In genomic region chr2:122737894-122738830, GRCm38 (mm10) we compare ENCODE assay signal across 8 mouse cellular contexts. TPM values are rescaled to one million over a fixed set of nuclear protein-coding genes. Genes with fewer than 3 reads are reported as not detected.
DNase-seq lines count a peak whose midpoint lies in the region; ATAC-seq and TF ChIP-seq lines count a peak whose summit lies in the region.

TSS of gene Bloc1s6 (plus strand) at chr2:122738503.

- WGBS in heart, embryonic 12.5 days = under 1% methylated on average over 54 of the region's 59 CpGs
- 1% methylated on average over 52 of the region's 59 CpGs for WGBS in kidney, postnatal 0 days
- WGBS in liver, embryonic 11.5 days = under 1% methylated on average over 52 of the region's 59 CpGs
- WGBS in stomach, embryonic 14.5 days = under 1% methylated on average over 52 of the region's 59 CpGs

- no peaks in the 10 kb centered on the region for H3K9me3 ChIP-seq in heart, embryonic 12.5 days (replicated peaks)
- no peaks in the 10 kb centered on the region for H3K9me3 ChIP-seq in kidney, postnatal 0 days (replicated peaks; ENCODE audit: low read length)
- H3K9me3 ChIP-seq in liver, embryonic 11.5 days (ENCODE audit: control insufficient read depth, low read length) = no peaks in the 10 kb centered on the region
- no peaks in the 10 kb centered on the region for H3K9me3 ChIP-seq in stomach, embryonic 14.5 days (ENCODE audit: control insufficient read depth, low read depth, low read length)

- H3K36me3 ChIP-seq in heart, embryonic 12.5 days = peaks cover 9% of the 10 kb centered on the region
- H3K36me3 ChIP-seq in kidney, postnatal 0 days (ENCODE audit: insufficient read depth, low read length) = 0 out of 2 replicates have a peak, but pooled peaks cover 2% of the 10 kb centered on the region
- no peaks in the 10 kb centered on the region for H3K36me3 ChIP-seq in liver, embryonic 11.5 days (ENCODE audit: control insufficient read depth, insufficient read depth, low read length)
- no peaks in the 10 kb centered on the region; the same call in 1 of the 2 replicates for H3K36me3 ChIP-seq in stomach, embryonic 14.5 days (ENCODE audit: control insufficient read depth, insufficient read depth, low read length)

- peaks cover 9% of the 10 kb centered on the region for H3K4me1 ChIP-seq in heart, embryonic 12.5 days (replicated peaks)
- H3K4me1 ChIP-seq in kidney, postnatal 0 days (replicated peaks; ENCODE audit: insufficient read depth, low read length) = no peaks in the 10 kb centered on the region
- peaks cover 5% of the 10 kb centered on the region; the same call in 1 of the 2 replicates for H3K4me1 ChIP-seq in liver, embryonic 11.5 days (replicated peaks; ENCODE audit: control insufficient read depth, insufficient read depth, low read length)
- peaks cover 5% of the 10 kb centered on the region; the same call in 1 of the 2 replicates for H3K4me1 ChIP-seq in stomach, embryonic 14.5 days (ENCODE audit: control insufficient read depth, insufficient read depth, low read length)

- H3K27me3 ChIP-seq in heart, embryonic 12.5 days (replicated peaks) = peaks cover 14% of the 10 kb centered on the region; the same call in 1 of the 2 replicates
- no peaks in the 10 kb centered on the region for H3K27me3 ChIP-seq in kidney, postnatal 0 days (ENCODE audit: insufficient read depth, low read length)
- peaks cover 13% of the 10 kb centered on the region; the same call in 1 of the 2 replicates for H3K27me3 ChIP-seq in liver, embryonic 11.5 days (replicated peaks; ENCODE audit: control insufficient read depth, insufficient read depth, low read length)
- no peaks in the 10 kb centered on the region for H3K27me3 ChIP-seq in stomach, embryonic 14.5 days (ENCODE audit: control insufficient read depth, insufficient read depth, low read length)

- peak; percentile 95 for DNase-seq in CD4-positive helper T cell, adult 2 months (ENCODE audit: low read depth, low spot score)
- peak; percentile 90 for DNase-seq in brain, embryonic 18.5 days (ENCODE audit: low read depth, low spot score)
- peak; percentile 90 for DNase-seq in kidney, postnatal 0 days (ENCODE audit: low spot score)
- DNase-seq in liver, embryonic 11.5 days (ENCODE audit: low spot score) = peak; percentile 88
- peak; percentile 96 for DNase-seq in naive thymus-derived CD4-positive, alpha-beta T cell, adult 2 months (ENCODE audit: low read depth)

- TF ChIP-seq CTCF in kidney, postnatal 0 days (IDR thresholded peaks at IDR 0.05; ENCODE audit: low read depth) = no peak

- H3K4me3 ChIP-seq in heart, embryonic 12.5 days = peak within 1 kb of the TSS; percentile 78
- peak within 1 kb of the TSS; percentile 83 for H3K4me3 ChIP-seq in kidney, postnatal 0 days (replicated peaks; ENCODE audit: low read depth, low read length)
- peak within 1 kb of the TSS; percentile 86 for H3K4me3 ChIP-seq in liver, embryonic 11.5 days (ENCODE audit: low read depth, low read length)
- H3K4me3 ChIP-seq in stomach, embryonic 14.5 days (ENCODE audit: low read depth, low read length) = peak within 1 kb of the TSS; percentile 78

- ATAC-seq in erythroid progenitor cell, adult 5-6 weeks (replicated peaks; ENCODE audit: low FRiP score, poor library complexity, severe bottlenecking) = peak; percentile 92
- ATAC-seq in heart, embryonic 12.5 days (ENCODE audit: insufficient number of reproducible peaks, low FRiP score) = peak; percentile 94
- ATAC-seq in kidney, postnatal 0 days (replicated peaks; ENCODE audit: low FRiP score, low read depth) = peak; percentile 96
- peak; percentile 94 for ATAC-seq in liver, embryonic 11.5 days (replicated peaks; ENCODE audit: low FRiP score)
- ATAC-seq in stomach, embryonic 14.5 days (ENCODE audit: insufficient number of reproducible peaks, insufficient read depth, low FRiP score, low read depth) = peak; percentile 94

- H3K9ac ChIP-seq in heart, embryonic 12.5 days = peak within 1 kb of the TSS; percentile 89
- H3K9ac ChIP-seq in kidney, postnatal 0 days (ENCODE audit: low read depth, low read length) = peak within 1 kb of the TSS; percentile 86
- H3K9ac ChIP-seq in liver, embryonic 11.5 days (ENCODE audit: low read depth, low read length) = peak within 1 kb of the TSS; percentile 94
- H3K9ac ChIP-seq in stomach, embryonic 14.5 days (replicated peaks; ENCODE audit: low read depth, low read length) = peak within 1 kb of the TSS; percentile 84

- H3K4me2 ChIP-seq in heart, embryonic 12.5 days = peak within 1 kb of the TSS; percentile 68
- peak within 1 kb of the TSS; percentile 72 for H3K4me2 ChIP-seq in kidney, postnatal 0 days (ENCODE audit: low read length)
- peak within 1 kb of the TSS; percentile 69 for H3K4me2 ChIP-seq in liver, embryonic 11.5 days
- peak within 1 kb of the TSS; percentile 67 for H3K4me2 ChIP-seq in stomach, embryonic 14.5 days (replicated peaks; ENCODE audit: low read depth, low read length)

- peak within 1 kb of the TSS; percentile 79 for H3K27ac ChIP-seq in heart, embryonic 12.5 days (ENCODE audit: poor library complexity, severe bottlenecking)
- peak within 1 kb of the TSS; percentile 89 for H3K27ac ChIP-seq in kidney, postnatal 0 days
- peak within 1 kb of the TSS; percentile 70; the same call in 1 of the 2 replicates for H3K27ac ChIP-seq in liver, embryonic 11.5 days (ENCODE audit: low read depth, low read length)
- H3K27ac ChIP-seq in stomach, embryonic 14.5 days (ENCODE audit: low read length) = peak within 1 kb of the TSS; percentile 94

RNA-seq across cellular contexts. Expression of gene Bloc1s6, which starts in this region (rescaled TPM):
- total RNA-seq in erythroid progenitor cell, adult 5-6 weeks (2015; ENCODE audit: low replicate concordance) = 5.8 and 6.7 TPM in 2 replicates
- 8.6 and 29.0 TPM in 2 replicates for total RNA-seq in erythroid progenitor cell, adult 5-6 weeks (2017; ENCODE audit: low replicate concordance)
- 34.3 and 38.1 TPM in 2 replicates for polyA plus RNA-seq in heart, embryonic 12.5 days (2016; fragmentation: Nextera tagmentation; extraction: Ambion mirVana)
- 43.6 and 50.0 TPM in 2 replicates for polyA plus RNA-seq in kidney, postnatal 0 days (2015; fragmentation: Nextera tagmentation; extraction: Ambion mirVana)
- 42.8 and 44.1 TPM in 2 replicates for polyA plus RNA-seq in liver, embryonic 11.5 days (2014; fragmentation: Nextera tagmentation; extraction: Ambion mirVana)
- polyA plus RNA-seq in stomach, embryonic 14.5 days (2014; fragmentation: Nextera tagmentation; extraction: Ambion mirVana) = 46.2 and 55.0 TPM in 2 replicates

Comparison
In these comparisons a context has a peak if more than half of its experiments do, and no peak if none do; other contexts are left out.
1. Peak in every context shown above with its lines: DNase-seq, ATAC-seq, H3K4me3 ChIP-seq and H3K27ac ChIP-seq.